Mouse (Mus musculus) forebrain, embryonic 14.5 days (tissue): ENCODE data around the gene Il23r. TPM values are rescaled to one million over a fixed set of nuclear protein-coding genes. Genes with fewer than 3 reads are reported as not detected.

Experiments
- ATAC-seq: fragments of 200-750 bp; cut with Nextera tagmentation; 2 replicates; pipeline ENCODE4 v1.8.0; 2017; ENCODE audit warnings: mild to moderate bottlenecking, moderate library complexity
- DNase-seq: peaks from one replicate; pipeline ENCODE4 v3.0.0-alpha.2; 2015; ENCODE audit warnings: low spot score
- H3K27ac ChIP-seq: fragments of 300-500 bp; sonication (generic); 2 replicates; pipeline ENCODE4 v1.5.1; 2014; ENCODE audit warnings: low read depth, mild to moderate bottlenecking, control low read depth, low read length, moderate library complexity
- H3K27me3 ChIP-seq: fragments of 300-500 bp; sonication (generic); replicated peaks from 2 replicates; pipeline ENCODE4 v1.6.1; 2014; ENCODE audit warnings: low read length, control low read depth, mixed read lengths; ENCODE audit not compliant: control insufficient read depth, insufficient read depth
- H3K36me3 ChIP-seq: fragments of 300-500 bp; sonication (generic); 2 replicates; pipeline ENCODE4 v1.6.1; 2014; ENCODE audit warnings: low read length, control low read depth; ENCODE audit not compliant: control insufficient read depth, insufficient read depth
- H3K4me1 ChIP-seq: fragments of 300-500 bp; sonication (generic); 2 replicates; pipeline ENCODE4 v1.6.1; 2014; ENCODE audit warnings: antibody characterized with exemption, low read length, control low read depth; ENCODE audit not compliant: control insufficient read depth, insufficient read depth
- H3K4me2 ChIP-seq: fragments of 300-500 bp; sonication (generic); 2 replicates; pipeline ENCODE4 v1.6.1; 2014; ENCODE audit warnings: mild to moderate bottlenecking, control low read depth, low read length
- H3K4me3 ChIP-seq: fragments of 300-500 bp; sonication (generic); 2 replicates; pipeline ENCODE4 v1.5.1; 2014; ENCODE audit warnings: low read depth, low read length, control low read depth
- H3K9ac ChIP-seq: fragments of 300-500 bp; sonication (generic); 2 replicates; pipeline ENCODE4 v1.6.1; 2014; ENCODE audit warnings: mild to moderate bottlenecking, low read length, control low read depth, moderate library complexity
- H3K9me3 ChIP-seq: fragments of 300-500 bp; sonication (generic); replicated peaks from 2 replicates; pipeline ENCODE4 v1.6.1; 2016; ENCODE audit warnings: low read length, control low read depth, mixed read lengths; ENCODE audit not compliant: control insufficient read depth
- WGBS: fragments of 180-500 bp; shearing (Covaris S2); extraction: QIAGEN DNeasy Blood & Tissue Kit; methylation state at CpG from one replicate; pipeline ENCODE4 v1.1.7; 2014; 5-methylcytosine and 5-hydroxymethylcytosine counted together
- polyA plus RNA-seq: library from polyadenylated mRNA; unstranded; fragments of >200 nt; fragmentation: Nextera tagmentation; extraction: Ambion mirVana; gene quantifications from 2 replicates; pipeline ENCODE4 v1.2.1, GENCODE M21; 2014

Il23r gene
- not detected in 2 replicates for polyA plus RNA-seq

- Histone ChIP-seq H3K4me2 (no peak within 1 kb of the TSS), H3K9me3 (no peaks in the 10 kb centered on the region), H3K4me1 (no peaks in the 10 kb centered on the region), H3K36me3 (no peaks in the 10 kb centered on the region), H3K9ac (no peak within 1 kb of the TSS), H3K27ac (no peak within 1 kb of the TSS), H3K4me3 (no peak within 1 kb of the TSS), H3K27me3 (no peaks in the 10 kb centered on the region)
- DNase-seq (no peak), ATAC-seq (no peak)
- WGBS, result 84% methylated on average over 2 of the region's 2 CpGs
These were observed at the start of gene Il23r for GRCm38 (mm10) chr6:67491755-67492154. Gene Il23r (minus strand): TSS chr6:67491855.

GRCm38 (mm10) chr6:67535777-67536054 is 44.1 kb upstream of the Il23r start, which contains the start of gene Tacstd2:
Gene Tacstd2 (minus strand): TSS chr6:67535796.
- Histone ChIP-seq H3K9me3 (no peaks in the 10 kb centered on the region), H3K4me1 (no peaks in the 10 kb centered on the region; the same call in 1 of the 2 replicates), H3K4me3 (peak within 1 kb of the TSS; percentile 42), H3K4me2 (peak within 1 kb of the TSS; percentile 65), H3K36me3 (no peaks in the 10 kb centered on the region), H3K27me3 (peaks cover 47% of the 10 kb centered on the region), H3K9ac (peak within 1 kb of the TSS; percentile 48), H3K27ac (no peak within 1 kb of the TSS)
- ATAC-seq (no peak), DNase-seq (no peak)
- 4% methylated on average over 8 of the region's 8 CpGs for WGBS

GRCm38 (mm10) chr6:67535005-67535776 is 43.5 kb upstream of the Il23r start:
- H3K27me3 ChIP-seq, result peaks cover 47% of the 10 kb centered on the region
- H3K27ac ChIP-seq, result no peak overlapping the region
- peak overlapping the region; percentile 42 for H3K4me3 ChIP-seq
- H3K9ac ChIP-seq, result peak overlapping the region; percentile 48
- H3K4me1 ChIP-seq, result no peaks in the 10 kb centered on the region; the same call in 1 of the 2 replicates
- H3K9me3 ChIP-seq, result no peaks in the 10 kb centered on the region
- peak; percentile 42 for DNase-seq
- peak overlapping the region; percentile 65 for H3K4me2 ChIP-seq
- 2% methylated on average over 62 of the region's 62 CpGs for whole genome bisulfite sequencing
- no peaks in the 10 kb centered on the region for H3K36me3 ChIP-seq
- ATAC-seq, result peak; percentile 60; the same call in 1 of the 2 replicates

DNA sequence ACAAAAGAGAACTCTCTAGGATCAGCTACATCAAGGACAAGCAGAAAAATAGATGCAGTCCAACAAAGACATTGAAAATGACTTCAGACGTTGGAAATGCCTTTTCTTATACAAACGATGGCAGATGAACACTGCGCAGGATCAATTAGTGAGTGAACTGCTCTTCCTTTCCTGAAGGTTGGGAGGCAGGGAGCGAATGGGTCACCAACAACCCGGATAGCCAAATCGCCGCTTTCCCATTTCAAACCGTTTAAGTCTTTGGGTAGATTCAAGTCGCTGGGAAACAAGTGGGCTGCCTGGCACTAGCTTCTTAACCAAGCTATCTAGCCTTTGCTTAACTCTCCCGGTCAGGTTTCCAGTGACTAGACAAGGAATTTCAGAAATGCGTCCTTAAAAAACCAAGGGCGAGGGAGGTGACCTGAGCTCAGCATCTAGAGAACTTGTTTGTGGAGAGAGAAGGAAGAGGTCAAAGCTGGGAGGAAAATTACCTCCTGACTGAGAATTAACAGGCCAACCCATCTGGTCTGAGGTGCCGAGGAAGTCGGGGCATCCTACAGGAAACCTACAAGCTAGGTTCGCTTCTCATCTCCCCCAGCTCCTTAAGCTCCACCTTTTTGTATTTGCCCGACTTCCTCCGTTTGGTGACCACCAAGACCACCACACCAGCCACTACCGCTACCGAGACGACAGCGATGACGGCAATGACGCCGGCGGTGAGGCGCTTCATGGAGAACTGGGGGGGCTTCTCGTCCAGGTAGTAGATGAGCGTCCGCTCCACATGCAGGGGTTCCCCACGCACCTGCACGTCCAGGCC is 42.7 kb upstream of the Il23r start:
- H3K9ac ChIP-seq, result peak overlapping the region; percentile 48; the same call in 1 of the 2 replicates
- ATAC-seq (peak; percentile 4; the same call in 1 of the 2 replicates), DNase-seq (no peak)
- WGBS, result 9% methylated on average over 31 of the region's 31 CpGs
- H3K4me3 ChIP-seq, result peak overlapping the region; percentile 42
- peaks cover 47% of the 10 kb centered on the region for H3K27me3 ChIP-seq
- H3K4me2 ChIP-seq, result peak overlapping the region; percentile 65
- H3K9me3 ChIP-seq, result no peaks in the 10 kb centered on the region
- no peak overlapping the region for H3K27ac ChIP-seq
- H3K36me3 ChIP-seq, result no peaks in the 10 kb centered on the region
- H3K4me1 ChIP-seq, result no peaks in the 10 kb centered on the region; the same call in 1 of the 2 replicates

DNA sequence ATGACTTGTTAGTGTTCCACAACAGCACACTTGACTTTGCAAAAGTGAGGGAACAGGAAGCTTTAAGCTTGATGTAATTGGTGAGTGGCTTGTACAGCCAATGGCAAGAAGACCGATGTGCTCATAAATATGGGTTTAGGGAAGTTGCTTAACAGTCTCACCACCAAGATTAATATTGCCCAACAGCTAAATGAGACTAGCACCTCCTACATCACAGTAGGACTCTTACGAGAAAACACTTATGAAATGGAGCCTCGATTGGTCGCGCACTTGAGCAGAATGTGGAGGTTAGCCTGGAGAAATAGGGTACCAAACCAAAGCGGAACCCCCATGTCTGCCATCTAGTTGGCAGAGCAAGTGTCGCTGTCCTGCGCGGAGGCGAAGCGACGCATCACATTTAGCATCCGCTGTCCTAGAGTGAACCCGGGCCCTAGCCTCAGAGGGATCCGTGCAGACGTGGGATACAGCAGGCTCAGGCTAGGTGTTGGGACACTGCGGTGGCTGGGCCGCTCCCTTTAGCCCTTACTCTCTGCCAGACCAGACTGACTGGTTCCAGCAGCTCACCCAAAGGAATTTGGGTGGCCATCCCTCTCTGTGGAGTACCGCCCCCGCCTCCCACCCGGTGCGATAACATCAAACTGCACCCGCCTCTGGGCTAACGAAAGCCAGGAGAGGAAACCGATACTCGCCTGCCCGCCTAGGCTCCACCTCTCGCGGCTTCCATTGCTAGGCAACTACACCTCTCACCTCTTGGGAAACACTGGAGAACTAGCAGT is 41.2 kb upstream of the Il23r start:
- DNase-seq, result peak; percentile 31

DNA sequence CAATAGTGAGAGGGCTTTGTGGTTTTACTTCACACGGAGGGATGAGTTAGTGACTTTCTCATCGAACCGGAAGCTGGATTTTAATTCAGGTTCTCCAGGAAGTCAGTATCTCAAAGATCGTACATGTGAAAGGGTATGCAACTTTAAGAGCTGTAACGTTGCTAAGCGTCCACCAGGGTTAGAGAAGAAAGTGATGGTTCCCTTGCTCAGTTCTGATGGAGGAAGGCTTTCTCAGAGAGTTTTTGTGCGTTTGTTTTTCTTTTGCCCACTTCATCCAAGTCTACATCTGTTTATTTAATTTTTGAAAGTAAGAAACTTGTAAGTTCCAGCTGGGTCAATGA is 40.1 kb upstream of the Il23r start:
- Histone ChIP-seq H3K27ac (no peak overlapping the region), H3K27me3 (peaks cover 47% of the 10 kb centered on the region), H3K4me2 (no peak overlapping the region), H3K9me3 (no peaks in the 10 kb centered on the region), H3K36me3 (no peaks in the 10 kb centered on the region), H3K4me1 (no peaks in the 10 kb centered on the region; the same call in 1 of the 2 replicates), H3K4me3 (no peak overlapping the region), H3K9ac (no peak overlapping the region)
- DNase-seq (no peak), ATAC-seq (no peak)
- WGBS, result 68% methylated on average over 7 of the region's 7 CpGs

More for the DNA sequence above, 41.2 kb upstream of the Il23r start:
- Histone ChIP-seq H3K36me3 (no peaks in the 10 kb centered on the region), H3K27ac (no peak overlapping the region), H3K27me3 (peaks cover 47% of the 10 kb centered on the region), H3K4me1 (no peaks in the 10 kb centered on the region; the same call in 1 of the 2 replicates), H3K4me3 (peak overlapping the region; percentile 14), H3K9me3 (no peaks in the 10 kb centered on the region), H3K9ac (no peak overlapping the region), H3K4me2 (peak overlapping the region; percentile 37)
- WGBS, result 9% methylated on average over 29 of the region's 29 CpGs
- ATAC-seq, result peak; percentile 50; the same call in 1 of the 2 replicates

DNA sequence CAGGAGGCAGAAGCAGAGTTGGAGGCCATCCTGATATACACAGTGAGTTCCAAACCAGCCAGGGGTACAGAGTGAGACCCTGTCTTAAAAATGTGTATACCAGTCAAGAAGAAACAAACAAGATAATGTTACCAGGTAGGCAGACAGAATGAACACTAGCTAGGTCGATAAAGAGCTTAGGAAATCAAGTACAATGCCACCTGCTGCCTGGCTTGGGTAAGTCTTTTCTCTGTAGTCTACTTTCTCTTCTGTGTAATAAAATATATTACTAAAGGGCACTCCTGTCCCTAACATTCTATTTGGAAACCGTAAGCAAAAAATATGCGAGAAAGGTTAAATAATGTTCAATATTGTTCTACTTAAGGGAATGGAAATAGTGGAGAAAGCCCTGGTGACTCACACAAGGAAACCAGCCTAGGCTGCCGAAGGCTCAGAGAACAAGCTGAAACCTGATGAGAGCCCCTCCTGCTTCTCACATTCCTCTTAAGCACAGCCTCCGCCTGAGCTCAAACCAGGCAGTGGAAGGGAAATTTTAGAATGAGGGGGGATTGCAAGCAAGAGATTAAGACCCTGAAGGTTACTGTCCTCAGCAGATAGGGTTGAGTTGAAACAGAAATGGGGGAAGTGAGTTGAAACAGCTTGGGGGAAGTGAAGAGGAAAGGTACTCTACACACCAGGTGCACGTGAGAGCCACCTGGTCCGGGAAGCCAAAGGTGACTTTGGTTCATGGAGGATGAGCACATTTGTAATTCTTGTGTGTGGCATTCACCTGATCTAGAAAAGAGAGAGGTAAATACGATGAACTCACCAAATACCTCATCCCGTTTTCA is 39.6 kb upstream of the Il23r start:
- Histone ChIP-seq H3K9me3 (no peaks in the 10 kb centered on the region), H3K4me1 (no peaks in the 10 kb centered on the region; the same call in 1 of the 2 replicates), H3K36me3 (no peaks in the 10 kb centered on the region), H3K27me3 (peaks cover 47% of the 10 kb centered on the region), H3K4me2 (no peak overlapping the region), H3K4me3 (no peak overlapping the region), H3K27ac (no peak overlapping the region), H3K9ac (no peak overlapping the region)
- WGBS, result 68% methylated on average over 9 of the region's 9 CpGs
- DNase-seq, result no peak
- no peak for ATAC-seq

DNA sequence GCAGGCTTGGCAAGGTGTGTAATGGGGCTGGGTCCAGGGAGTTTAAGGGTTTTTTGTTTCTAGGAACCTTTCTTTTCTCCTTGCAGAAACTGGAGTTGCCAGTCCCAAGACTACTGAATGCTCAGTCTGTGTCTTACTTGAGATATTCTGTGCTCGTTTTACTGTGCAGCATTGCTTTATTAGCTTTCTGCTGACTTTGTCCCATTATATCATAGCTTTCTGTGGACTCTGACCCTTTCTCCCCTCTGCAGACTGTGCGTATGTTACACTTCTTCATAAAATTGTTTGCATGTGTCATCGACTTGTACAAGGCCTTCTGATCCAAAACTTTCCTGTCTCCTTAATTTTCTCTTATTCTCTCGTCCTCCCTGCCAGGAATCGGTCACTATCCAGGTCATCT is 34.7 kb upstream of the Il23r start:
- 89% methylated on average over 5 of the region's 5 CpGs for WGBS
- ATAC-seq (no peak), DNase-seq (no peak)
- Histone ChIP-seq H3K27ac (no peak overlapping the region), H3K4me3 (no peak overlapping the region), H3K9me3 (no peaks in the 10 kb centered on the region), H3K36me3 (no peaks in the 10 kb centered on the region), H3K27me3 (0 out of 2 replicates have a peak, but pooled peaks cover 2% of the 10 kb centered on the region), H3K9ac (no peak overlapping the region), H3K4me2 (no peak overlapping the region), H3K4me1 (no peaks in the 10 kb centered on the region)
